Mouse (Mus musculus) limb, embryonic 14.5 days (tissue): ENCODE data around the gene Cdh22. TPM values are rescaled to one million over a fixed set of nuclear protein-coding genes. Genes with fewer than 3 reads are reported as not detected.

Experiments used
- ATAC-seq: fragments of 200-750 bp; cut with Nextera tagmentation; 2 replicates; pipeline ENCODE4 v1.8.0; 2017; ENCODE audit warnings: low read depth, moderate number of reproducible peaks, moderate TSS enrichment; ENCODE audit not compliant: low FRiP score
- DNase-seq: peaks from one replicate; pipeline ENCODE4 v3.0.0-alpha.2; 2015; ENCODE audit warnings: low spot score
- H3K27ac ChIP-seq: fragments of 300-500 bp; sonication (generic); replicated peaks from 2 replicates; pipeline ENCODE4 v1.5.1; 2014; ENCODE audit warnings: low read depth, mild to moderate bottlenecking, low read length, moderate library complexity, mixed read lengths
- H3K27me3 ChIP-seq: fragments of 300-500 bp; sonication (generic); 2 replicates; pipeline ENCODE4 v1.6.1; 2014; ENCODE audit warnings: low read length, mixed read lengths; ENCODE audit not compliant: control insufficient read depth, insufficient read depth
- H3K36me3 ChIP-seq: fragments of 300-500 bp; sonication (generic); 2 replicates; pipeline ENCODE4 v1.6.1; 2014; ENCODE audit warnings: mild to moderate bottlenecking, low read length, moderate library complexity, mixed read lengths; ENCODE audit not compliant: control insufficient read depth, insufficient read depth
- H3K4me1 ChIP-seq: fragments of 300-500 bp; sonication (generic); 2 replicates; pipeline ENCODE4 v1.6.1; 2014; ENCODE audit warnings: antibody characterized with exemption, low read length, mixed read lengths; ENCODE audit not compliant: control insufficient read depth, insufficient read depth
- H3K4me2 ChIP-seq: fragments of 300-500 bp; sonication (generic); replicated peaks from 2 replicates; pipeline ENCODE4 v1.6.1; 2014; ENCODE audit warnings: low read depth, mild to moderate bottlenecking, low read length, moderate library complexity; ENCODE audit not compliant: severe bottlenecking
- H3K4me3 ChIP-seq: fragments of 300-500 bp; sonication (generic); replicated peaks from 2 replicates; pipeline ENCODE4 v1.5.1; 2014; ENCODE audit warnings: low read length
- H3K9ac ChIP-seq: fragments of 300-500 bp; sonication (generic); 2 replicates; pipeline ENCODE4 v1.6.1; 2014; ENCODE audit warnings: mild to moderate bottlenecking, low read depth, low read length, moderate library complexity; ENCODE audit not compliant: severe bottlenecking
- H3K9me3 ChIP-seq: fragments of 300-500 bp; sonication (generic); 2 replicates; pipeline ENCODE4 v1.6.1; 2016; ENCODE audit warnings: low read length; ENCODE audit not compliant: control insufficient read depth
- POLR2A ChIP-seq: fragments of 200-500 bp; IDR thresholded peaks from 2 replicates; pipeline ENCODE4 v1.8.0; 2012; ENCODE audit warnings: inconsistent platforms, mild to moderate bottlenecking, moderate library complexity, borderline replicate concordance; ENCODE audit not compliant: insufficient read depth, insufficient read length; ENCODE audit errors: extremely low read depth
- WGBS: fragments of 180-500 bp; shearing (Covaris S2); extraction: QIAGEN DNeasy Blood & Tissue Kit; methylation state at CpG from one replicate; pipeline ENCODE4 v1.1.7; 2014; 5-methylcytosine and 5-hydroxymethylcytosine counted together
- polyA plus RNA-seq, 2 experiments: library from polyadenylated mRNA; depleted of rRNA in 1 of 2; stranded (reverse) in 1 of 2; unstranded in 1 of 2; fragments of >200 nt; fragmentation: Nextera tagmentation in 1 of 2; extraction: Ambion mirVana in 1 of 2; gene quantifications; 2 replicates each; pipeline versions ENCODE4 v1.2.1 to v1.2.3; 2012 to 2014

Gene Cdh22
- polyA plus RNA-seq (2012; rRNA removed) (0.30 and 0.42 TPM in 2 replicates), polyA plus RNA-seq (2014; fragmentation: Nextera tagmentation; extraction: Ambion mirVana) (0.29 and 0.40 TPM in 2 replicates)

DNA sequence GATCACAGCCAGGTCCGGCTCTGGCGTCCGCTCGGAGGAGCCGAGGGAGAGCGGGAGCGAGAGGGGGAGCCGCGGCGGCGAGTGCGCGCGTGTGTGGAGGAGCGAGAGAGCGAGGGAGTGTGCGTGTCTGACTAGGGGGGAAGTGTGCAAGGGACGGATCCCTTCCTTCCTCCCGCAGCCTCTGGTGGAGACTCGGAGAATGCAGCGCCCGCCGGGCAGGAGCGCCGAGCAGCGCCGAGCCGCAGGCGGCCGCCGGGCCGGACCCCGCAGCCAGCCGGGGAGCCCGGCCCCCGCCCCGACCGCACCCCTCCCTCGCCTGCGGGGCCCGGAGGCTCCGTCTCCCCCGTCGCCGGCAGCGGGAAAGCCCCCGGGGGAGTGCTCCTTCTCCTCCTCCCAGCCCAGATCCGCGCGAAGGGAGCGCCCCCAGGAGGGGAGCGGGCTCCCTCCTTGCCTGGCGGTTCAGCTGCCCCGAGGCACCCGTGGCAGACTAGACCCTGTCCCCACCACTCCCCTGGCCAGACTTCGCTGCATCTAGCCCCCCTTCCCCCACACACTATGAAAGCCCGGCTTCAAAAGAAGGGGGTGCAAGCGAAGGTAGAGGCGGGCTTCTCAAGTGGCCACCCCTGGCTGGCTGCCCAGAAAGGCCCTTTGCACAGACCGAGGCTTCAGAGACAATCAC, at the start of gene Cdh22:
Gene Cdh22, minus strand, starts transcription at position 241 of the 679 bp plus-strand sequence.
- Histone ChIP-seq H3K9me3 (no peaks in the 10 kb centered on the region), H3K27me3 (peaks cover 92% of the 10 kb centered on the region), H3K4me3 (peak within 1 kb of the TSS; percentile 53), H3K4me1 (peaks cover 10% of the 10 kb centered on the region; the same call in 1 of the 2 replicates), H3K4me2 (peak within 1 kb of the TSS; percentile 99), H3K9ac (peak within 1 kb of the TSS; percentile 56), H3K36me3 (no peaks in the 10 kb centered on the region), H3K27ac (no peak within 1 kb of the TSS)
- peak; percentile 75 for ATAC-seq
- WGBS, result under 1% methylated on average over 30 of the region's 60 CpGs
- no peak for TF ChIP-seq POLR2A
- peak; percentile 38 for DNase-seq

- no peak overlapping the region for H3K27ac ChIP-seq
- H3K9ac ChIP-seq, result no peak overlapping the region
- DNase-seq (no peak), ATAC-seq (no peak)
- peaks cover 34% of the 10 kb centered on the region for H3K36me3 ChIP-seq
- no peak overlapping the region for H3K4me3 ChIP-seq
- no peaks in the 10 kb centered on the region for H3K9me3 ChIP-seq
- no peaks in the 10 kb centered on the region for H3K27me3 ChIP-seq
- no peak overlapping the region for H3K4me2 ChIP-seq
- WGBS, result 89% methylated on average over 7 of the region's 7 CpGs
- no peak for TF ChIP-seq POLR2A
- H3K4me1 ChIP-seq, result peaks cover 20% of the 10 kb centered on the region
Measured at GRCm38 (mm10) chr2:165284377-165284776, 49.7 kb upstream of the Cdh22 start.

DNA sequence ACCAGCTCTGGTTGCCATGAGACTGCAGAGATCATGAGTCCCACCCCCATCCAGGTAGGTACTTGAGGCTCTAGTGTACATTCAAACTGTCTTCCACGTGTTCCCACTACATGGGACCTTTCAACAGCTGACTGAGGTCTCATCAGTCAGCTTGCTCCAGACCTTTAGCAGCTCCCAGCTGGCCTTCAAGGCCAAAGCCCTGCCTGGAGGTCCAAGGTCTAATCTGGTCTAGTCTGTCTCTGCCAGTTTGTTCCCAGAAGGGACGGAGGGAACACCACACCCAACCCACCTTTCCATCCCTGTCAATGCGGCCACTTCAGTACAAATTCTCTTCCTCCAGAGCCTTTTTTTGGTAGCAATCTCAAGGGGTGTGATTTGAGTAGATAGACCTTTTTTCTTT, 49.0 kb upstream of the Cdh22 start:
- TF ChIP-seq POLR2A, result no peak
- DNase-seq (no peak), ATAC-seq (no peak)
- Histone ChIP-seq H3K27me3 (no peaks in the 10 kb centered on the region), H3K4me1 (peaks cover 18% of the 10 kb centered on the region), H3K36me3 (peaks cover 31% of the 10 kb centered on the region), H3K9ac (no peak overlapping the region), H3K4me2 (no peak overlapping the region), H3K9me3 (no peaks in the 10 kb centered on the region), H3K4me3 (no peak overlapping the region), H3K27ac (no peak overlapping the region)
- 86% methylated on average over 3 of the region's 3 CpGs for WGBS

GRCm38 (mm10) chr2:165281779-165282311, 47.2 kb upstream of the Cdh22 start:
- Histone ChIP-seq H3K4me3 (no peak overlapping the region), H3K9ac (no peak overlapping the region), H3K27ac (no peak overlapping the region), H3K27me3 (no peaks in the 10 kb centered on the region), H3K4me2 (no peak overlapping the region), H3K36me3 (peaks cover 42% of the 10 kb centered on the region), H3K9me3 (no peaks in the 10 kb centered on the region), H3K4me1 (peaks cover 6% of the 10 kb centered on the region)
- no peak for ATAC-seq
- no peak for DNase-seq
- WGBS, result 53% methylated on average over 5 of the region's 6 CpGs
- TF ChIP-seq POLR2A, result no peak

DNA sequence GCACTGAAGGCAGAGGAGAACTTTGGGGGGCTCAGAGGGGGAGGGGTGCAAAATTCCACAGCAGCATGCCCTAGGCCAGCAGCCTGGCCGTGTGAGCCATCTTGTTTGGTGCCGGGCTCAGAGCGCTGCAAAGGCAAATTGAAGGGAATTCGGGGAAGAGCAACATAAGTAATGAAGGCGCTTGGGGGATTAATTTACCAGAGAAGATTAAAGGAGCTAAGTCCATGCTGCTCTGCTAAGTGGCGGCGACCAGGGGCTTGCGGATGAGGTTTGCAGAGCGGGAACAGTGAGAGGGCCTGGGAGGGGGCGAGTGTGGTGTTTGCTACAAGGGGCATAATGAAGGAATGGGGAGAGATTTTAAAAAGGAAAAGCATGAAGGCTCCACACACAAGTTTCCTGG, 44.7 kb upstream of the Cdh22 start:
- DNase-seq, result no peak
- H3K4me2 ChIP-seq, result no peak overlapping the region
- 0 out of 2 replicates have a peak, but pooled peaks cover 4% of the 10 kb centered on the region for H3K4me1 ChIP-seq
- 50% methylated on average over 10 of the region's 10 CpGs for WGBS
- no peak overlapping the region for H3K4me3 ChIP-seq
- peaks cover 48% of the 10 kb centered on the region for H3K36me3 ChIP-seq
- no peaks in the 10 kb centered on the region for H3K27me3 ChIP-seq
- no peak overlapping the region for H3K27ac ChIP-seq
- no peak for ATAC-seq
- H3K9me3 ChIP-seq, result no peaks in the 10 kb centered on the region
- no peak for TF ChIP-seq POLR2A
- no peak overlapping the region for H3K9ac ChIP-seq
